Mouse (Mus musculus) neural tube, embryonic 11.5 days (tissue): ENCODE measurements around the gene Mrpl45. TPM values are rescaled to one million over a fixed set of nuclear protein-coding genes. Genes with fewer than 3 reads are reported as not detected.
"Not testable (repeated sequence)": the region's sequence is repeated elsewhere in the genome, so short reads cannot be mapped to it uniquely, and the experiment has no call there.

Experiments used
- ATAC-seq: fragments of 200-750 bp; cut with Nextera tagmentation; 2 replicates; pipeline ENCODE4 v1.8.0; 2017; ENCODE audit warnings: moderate number of reproducible peaks, mild to moderate bottlenecking, moderate TSS enrichment, moderate library complexity; ENCODE audit not compliant: insufficient read depth, low FRiP score, low TSS enrichment
- DNase-seq: peaks from one replicate; pipeline ENCODE4 v3.0.0-alpha.2; 2015; ENCODE audit warnings: low spot score
- H3K27ac ChIP-seq: fragments of 300-500 bp; sonication (generic); 2 replicates; pipeline ENCODE4 v1.5.1; 2014; ENCODE audit warnings: low read depth, mild to moderate bottlenecking, low read length
- H3K27me3 ChIP-seq: fragments of 300-500 bp; sonication (generic); 2 replicates; pipeline ENCODE4 v1.6.1; 2014; ENCODE audit warnings: mild to moderate bottlenecking, low read length, mixed read lengths; ENCODE audit not compliant: control insufficient read depth, insufficient read depth
- H3K36me3 ChIP-seq: fragments of 300-500 bp; sonication (generic); 2 replicates; pipeline ENCODE4 v1.6.1; 2014; ENCODE audit warnings: mild to moderate bottlenecking, low read length, moderate library complexity, mixed read lengths; ENCODE audit not compliant: control insufficient read depth, insufficient read depth
- H3K4me1 ChIP-seq: fragments of 300-500 bp; sonication (generic); 2 replicates; pipeline ENCODE4 v1.6.1; 2014; ENCODE audit warnings: low read length, mixed read lengths; ENCODE audit not compliant: control insufficient read depth, insufficient read depth
- H3K4me2 ChIP-seq: fragments of 300-500 bp; sonication (generic); 2 replicates; pipeline ENCODE4 v1.6.1; 2014; ENCODE audit warnings: low read depth, mild to moderate bottlenecking, moderate library complexity
- H3K4me3 ChIP-seq: fragments of 300-500 bp; sonication (generic); 2 replicates; pipeline ENCODE4 v1.5.1; 2014; ENCODE audit warnings: low read depth, low read length
- H3K9ac ChIP-seq: fragments of 300-500 bp; sonication (generic); 2 replicates; pipeline ENCODE4 v1.6.1; 2014; ENCODE audit warnings: mild to moderate bottlenecking, low read length
- H3K9me3 ChIP-seq: fragments of 300-500 bp; sonication (generic); 2 replicates; pipeline ENCODE4 v1.6.1; 2016; ENCODE audit warnings: low read length; ENCODE audit not compliant: control insufficient read depth
- WGBS: fragments of 180-500 bp; shearing (Covaris S2); extraction: QIAGEN DNeasy Blood & Tissue Kit; methylation state at CpG from one replicate; pipeline ENCODE4 v1.1.7; 2014; 5-methylcytosine and 5-hydroxymethylcytosine counted together
- polyA plus RNA-seq: library from polyadenylated mRNA; unstranded; fragments of >200 nt; fragmentation: Nextera tagmentation; extraction: Ambion mirVana; gene quantifications from 2 replicates; pipeline ENCODE4 v1.2.1, GENCODE M21; 2014

Gene Mrpl45
- polyA plus RNA-seq, 1 experiment from 2014 or later: 52.9 TPM

DNA sequence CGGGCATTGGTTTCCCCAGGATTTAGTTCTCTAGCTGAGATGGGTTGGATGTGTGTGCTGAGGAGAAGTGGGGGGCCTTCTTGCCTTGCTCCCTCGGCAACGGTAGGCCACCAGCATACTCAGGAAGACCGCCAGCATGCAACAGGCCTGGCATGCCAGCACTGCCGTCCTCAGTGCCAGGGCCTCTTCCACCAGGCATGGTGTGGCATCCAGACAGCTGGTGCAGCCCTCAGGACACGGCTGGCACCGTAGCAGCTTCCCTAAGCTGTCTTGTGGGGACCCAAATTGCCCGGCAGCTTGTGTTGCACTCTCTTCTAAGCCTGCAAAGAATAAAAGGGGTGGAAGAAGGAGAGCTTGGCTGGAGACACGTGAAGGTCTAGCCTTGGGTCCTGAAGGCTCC, 30.9 kb downstream of the Mrpl45 start:
- Histone ChIP-seq H3K4me3 (no peak overlapping the region), H3K9me3 (no peaks in the 10 kb centered on the region), H3K36me3 (no peaks in the 10 kb centered on the region), H3K4me1 (peaks cover 13% of the 10 kb centered on the region), H3K4me2 (no peak overlapping the region), H3K27ac (no peak overlapping the region), H3K9ac (no peak overlapping the region), H3K27me3 (no peaks in the 10 kb centered on the region)
- WGBS: 83% methylated on average over 9 of the region's 9 CpGs
- ATAC-seq (no peak), DNase-seq (no peak)

DNA sequence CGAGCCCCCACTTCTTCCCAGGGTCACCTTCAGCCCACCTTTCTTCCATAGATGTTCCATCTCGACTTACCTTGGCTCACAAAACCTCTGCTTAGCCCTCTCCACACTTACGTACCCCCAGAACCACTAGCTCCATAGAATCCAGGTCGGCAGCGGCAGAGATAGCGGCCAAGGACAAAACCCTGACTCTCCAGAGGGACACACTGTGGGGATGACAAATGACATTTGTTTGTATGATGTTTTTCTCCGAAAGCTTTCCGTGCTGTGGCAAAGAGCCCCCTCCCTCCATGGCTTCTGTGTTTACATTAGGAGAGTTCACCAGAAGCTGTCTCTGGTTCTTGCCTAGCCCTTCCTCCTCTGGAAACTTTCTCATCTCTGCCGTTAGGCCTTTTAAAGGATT, 31.8 kb downstream of the Mrpl45 start:
- H3K9ac ChIP-seq: no peak overlapping the region
- no peaks in the 10 kb centered on the region for H3K27me3 ChIP-seq
- DNase-seq (no peak), ATAC-seq (no peak)
- H3K9me3 ChIP-seq: no peaks in the 10 kb centered on the region
- H3K4me3 ChIP-seq: no peak overlapping the region
- H3K4me1 ChIP-seq: peaks cover 17% of the 10 kb centered on the region
- no peak overlapping the region for H3K27ac ChIP-seq
- H3K4me2 ChIP-seq: no peak overlapping the region
- H3K36me3 ChIP-seq: no peaks in the 10 kb centered on the region
- WGBS: 89% methylated on average over 9 of the region's 9 CpGs

DNA sequence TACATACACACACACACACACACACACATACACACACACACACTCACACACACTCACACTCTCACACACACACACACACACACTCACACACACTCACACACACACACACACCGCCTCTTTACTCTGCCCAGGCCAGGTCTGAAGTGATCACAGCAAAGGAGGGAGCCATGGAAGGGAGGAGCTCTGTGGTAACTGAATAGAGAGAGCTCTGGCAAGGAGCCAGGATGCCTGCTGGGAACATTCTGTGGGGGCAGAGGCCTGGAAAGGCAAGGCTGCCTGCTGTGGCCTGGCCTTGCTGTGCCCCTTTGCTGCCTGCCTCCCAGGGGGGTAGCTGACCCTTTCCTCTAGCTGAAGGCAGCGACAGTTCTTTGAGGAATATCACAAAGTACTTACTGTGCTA, 34.5 kb downstream of the Mrpl45 start:
- 6% methylated on average over 2 of the region's 2 CpGs for WGBS
- Histone ChIP-seq H3K36me3 (no peaks in the 10 kb centered on the region), H3K4me3 (no peak overlapping the region), H3K4me2 (peak overlapping the region; percentile 12), H3K9ac (no peak overlapping the region; the same call in 1 of the 2 replicates), H3K9me3 (no peaks in the 10 kb centered on the region), H3K4me1 (peaks cover 20% of the 10 kb centered on the region), H3K27me3 (no peaks in the 10 kb centered on the region), H3K27ac (no peak overlapping the region)
- DNase-seq (peak; percentile 77), ATAC-seq (peak; percentile 38; the same call in 1 of the 2 replicates)

DNA sequence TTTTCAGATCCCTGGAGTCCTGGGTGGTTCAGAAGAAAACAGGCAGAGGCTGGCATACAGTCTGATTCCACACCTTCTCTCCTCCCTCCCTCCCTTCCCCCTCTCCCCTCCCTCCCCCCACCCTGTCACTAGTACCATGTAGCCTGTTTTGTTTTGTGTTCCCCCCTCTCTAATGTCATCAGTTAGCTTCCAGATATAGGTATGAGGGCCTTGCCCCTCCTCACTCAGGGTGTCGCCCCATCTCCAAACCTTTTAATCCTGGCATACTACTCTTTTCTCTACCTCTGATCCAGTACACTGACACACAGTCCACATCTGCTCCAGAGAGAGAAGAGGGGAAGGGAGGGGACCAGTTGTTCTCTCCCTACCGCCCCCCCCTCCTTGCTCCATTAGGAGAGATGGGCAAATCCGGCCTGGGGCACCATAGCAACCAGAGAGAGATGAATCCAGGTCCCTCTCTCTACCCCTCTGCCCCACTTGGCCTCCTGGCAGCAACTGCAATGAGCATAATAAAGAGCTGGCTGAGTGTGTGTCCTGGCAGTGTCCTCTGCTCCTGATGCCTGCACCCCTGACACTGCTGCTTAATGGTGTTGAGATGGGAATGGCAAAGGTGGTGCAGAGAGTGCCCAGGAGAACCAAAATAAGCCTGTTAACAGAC, 36.6 kb downstream of the Mrpl45 start, which contains the start of gene Gpr179:
Gene Gpr179, minus strand, starts transcription at position 51 of the 658 bp plus-strand sequence.
- WGBS: 60% methylated on average over 3 of the region's 3 CpGs
- H3K9ac ChIP-seq: no peak within 1 kb of the TSS

DNA sequence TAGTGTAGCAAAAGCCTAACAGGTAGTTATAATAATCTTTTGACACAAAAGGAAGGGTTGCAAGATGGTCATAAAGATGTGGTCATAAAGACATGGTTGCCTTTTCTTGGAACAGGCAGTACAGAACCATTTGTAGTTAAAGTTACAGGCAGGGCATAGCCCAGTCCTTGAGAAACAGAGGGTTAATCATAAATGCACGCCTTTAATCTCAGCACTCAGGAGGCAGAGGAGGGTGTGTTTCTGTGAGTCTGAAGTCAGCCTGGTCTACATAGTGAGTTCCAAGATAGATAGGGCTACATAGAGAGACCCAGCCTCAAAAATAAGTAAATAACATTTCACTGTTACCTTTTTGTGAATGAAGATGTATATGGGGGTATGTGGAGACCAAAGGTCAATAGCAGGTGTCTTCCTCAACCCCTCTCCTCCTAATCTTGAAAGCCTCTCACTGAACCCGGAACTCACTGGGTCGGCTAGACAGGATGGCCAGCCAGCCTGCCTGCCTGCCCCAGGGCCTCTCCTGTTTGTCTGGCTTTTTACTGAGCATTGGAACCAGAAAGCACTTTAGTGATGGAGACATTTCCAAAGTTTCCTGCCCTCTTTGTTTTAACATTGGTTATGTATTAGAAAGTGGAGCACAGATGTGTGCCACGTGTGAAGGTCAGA, 37.5 kb downstream of the Mrpl45 start:
- DNase-seq (no peak), ATAC-seq (no peak)
- H3K36me3 ChIP-seq: no peaks in the 10 kb centered on the region
- H3K4me2 ChIP-seq: no peak overlapping the region
- H3K9ac ChIP-seq: no peak overlapping the region
- H3K9me3 ChIP-seq: no peaks in the 10 kb centered on the region
- no peaks in the 10 kb centered on the region for H3K27me3 ChIP-seq
- no peak overlapping the region for H3K27ac ChIP-seq
- H3K4me3 ChIP-seq: no peak overlapping the region
- peaks cover 20% of the 10 kb centered on the region for H3K4me1 ChIP-seq
- WGBS: 73% methylated on average over 4 of the region's 4 CpGs

More for the DNA sequence above, 36.6 kb downstream of the Mrpl45 start, which contains the start of gene Gpr179:
- Histone ChIP-seq H3K4me2 (no peak within 1 kb of the TSS), H3K9me3 (no peaks in the 10 kb centered on the region), H3K4me3 (no peak within 1 kb of the TSS), H3K27me3 (no peaks in the 10 kb centered on the region), H3K27ac (no peak within 1 kb of the TSS), H3K4me1 (peaks cover 20% of the 10 kb centered on the region), H3K36me3 (no peaks in the 10 kb centered on the region)
- ATAC-seq: no peak
- DNase-seq: no peak

DNA sequence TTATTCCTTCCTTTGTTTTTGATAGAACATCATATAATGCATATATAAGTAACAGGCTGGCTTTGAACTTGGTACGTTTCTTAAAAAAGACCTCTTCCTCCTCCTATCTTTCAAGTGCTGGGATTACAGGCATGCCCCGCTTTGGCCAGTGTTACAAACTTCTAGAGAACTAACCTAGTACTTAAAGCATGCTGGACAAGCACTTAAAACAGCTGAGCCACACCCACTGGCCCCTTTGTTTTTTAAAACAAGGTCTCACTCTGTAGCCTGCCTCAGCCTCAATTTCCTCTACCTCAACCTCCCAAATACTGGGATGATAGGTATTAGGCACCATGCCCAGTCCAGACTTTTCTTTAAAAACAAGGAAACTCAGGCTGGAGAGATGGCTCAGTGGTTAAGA, 39.1 kb downstream of the Mrpl45 start:
- no peak for ATAC-seq
- H3K9me3 ChIP-seq: no peaks in the 10 kb centered on the region
- no peaks in the 10 kb centered on the region for H3K36me3 ChIP-seq
- no peak for DNase-seq
- H3K27me3 ChIP-seq: no peaks in the 10 kb centered on the region
- H3K4me3 ChIP-seq: no peak overlapping the region
- no peak overlapping the region for H3K27ac ChIP-seq
- H3K4me1 ChIP-seq: peaks cover 20% of the 10 kb centered on the region
- H3K4me2 ChIP-seq: no peak overlapping the region
- 78% methylated on average over 2 of the region's 2 CpGs for WGBS
- H3K9ac ChIP-seq: no peak overlapping the region

DNA sequence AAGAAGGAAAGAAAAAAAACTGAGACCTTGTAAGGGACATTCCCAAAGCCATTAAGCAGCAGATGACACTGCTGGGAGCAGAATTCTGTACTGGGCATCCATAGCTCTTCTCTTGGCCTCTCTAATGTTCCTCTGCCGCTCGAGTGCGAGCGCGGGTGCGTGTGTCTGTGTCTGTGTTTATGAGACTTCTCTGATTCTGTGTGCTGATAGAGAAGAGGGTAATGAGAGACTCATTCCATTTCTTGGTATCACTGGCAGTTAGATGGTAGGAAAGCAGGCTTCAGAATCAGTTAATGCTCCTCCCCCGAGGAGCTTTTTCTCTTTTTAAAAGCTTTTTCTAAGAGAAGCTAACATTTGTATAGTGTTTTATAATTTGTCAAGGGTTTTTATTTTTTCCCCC, 39.7 kb downstream of the Mrpl45 start:
- Histone ChIP-seq H3K4me3 (no peak overlapping the region), H3K9me3 (no peaks in the 10 kb centered on the region), H3K4me2 (no peak overlapping the region), H3K4me1 (peaks cover 16% of the 10 kb centered on the region), H3K27ac (no peak overlapping the region), H3K36me3 (no peaks in the 10 kb centered on the region), H3K27me3 (no peaks in the 10 kb centered on the region), H3K9ac (no peak overlapping the region)
- ATAC-seq (no peak), DNase-seq (no peak)
- 94% methylated on average over 7 of the region's 7 CpGs for WGBS

DNA sequence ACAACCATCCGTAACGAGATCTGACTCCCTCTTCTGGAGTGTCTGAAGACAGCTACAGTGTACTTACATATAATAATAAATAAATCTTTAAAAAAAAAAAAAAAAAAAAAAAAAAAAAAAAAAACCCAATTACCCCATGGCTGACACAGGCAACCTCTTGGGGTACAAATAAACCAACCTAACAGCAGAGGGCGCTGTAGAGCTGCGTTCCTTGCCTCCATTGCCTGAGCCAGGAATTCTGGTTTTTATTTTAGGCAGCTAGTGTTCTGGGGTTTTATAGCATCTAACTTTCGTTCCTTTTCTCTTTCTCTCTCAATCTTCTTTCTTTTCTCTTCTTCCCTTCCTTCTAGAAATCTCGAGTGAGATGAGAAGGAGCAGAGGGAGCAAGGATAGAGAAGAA, 42.1 kb downstream of the Mrpl45 start:
- not testable (repeated sequence) for H3K4me2 ChIP-seq, ATAC-seq, H3K9ac ChIP-seq, H3K4me1 ChIP-seq, H3K4me3 ChIP-seq, H3K36me3 ChIP-seq, H3K27ac ChIP-seq, H3K9me3 ChIP-seq, H3K27me3 ChIP-seq
- 7% methylated on average over 4 of the region's 6 CpGs for WGBS
- peak; percentile 63 for DNase-seq
